Mouse (Mus musculus): Measurements from ENCODE around the gene Psmd3. TPM values are rescaled to one million over a fixed set of nuclear protein-coding genes. Genes with fewer than 3 reads are reported as not detected.
"Not testable (repeated sequence)": the region's sequence is repeated elsewhere in the genome, so short reads cannot be mapped to it uniquely, and the experiment has no call there.

Psmd3 gene
- 100 to 1,000 TPM; 123 to 125 TPM for total RNA-seq (2021)
- long read RNA-seq, experiment 1, transcript Psmd3-201 (12 exons, 2,148 nt) = major isoform, 78 of 100 reads
- long read RNA-seq, experiment 1, partial matches to known transcripts = 9 of 100 reads
- long read RNA-seq, experiment 1, other reads (novel, unspliced or antisense) = 13 of 100 reads
- long read RNA-seq, experiment 2, transcript Psmd3-201 (12 exons, 2,148 nt) = major isoform, 104 of 129 reads
- long read RNA-seq, experiment 2, partial matches to known transcripts = 17 of 129 reads
- long read RNA-seq, experiment 2, other reads (novel, unspliced or antisense) = 8 of 129 reads

- peak within 1 kb of the TSS; percentile 96 for H3K27ac ChIP-seq
- DNase-seq (ENCODE audit: low spot score in 2 of 2) = peak; percentile 96 to 97
- peak; percentile 56 for TF ChIP-seq CTCF (conservative IDR thresholded peaks at IDR 0.05)
- peak within 1 kb of the TSS; percentile 99 for H3K4me3 ChIP-seq
These were observed at the start of gene Psmd3 for GRCm38 (mm10) chr11:98681786-98682745. Gene Psmd3 (plus strand): TSS chr11:98682554.

GRCm38 (mm10) chr11:98635312-98635970, 46.9 kb upstream of the Psmd3 start:
- DNase-seq (ENCODE audit: low spot score in 2 of 2) = peak in 1 of 2 experiments; percentile 13
- not testable (repeated sequence) for H3K4me3 ChIP-seq, H3K27ac ChIP-seq
- TF ChIP-seq CTCF (conservative IDR thresholded peaks at IDR 0.05) = peak; percentile 61

GRCm38 (mm10) chr11:98637501-98637900, 44.9 kb upstream of the Psmd3 start:
- no peak for TF ChIP-seq CTCF (conservative IDR thresholded peaks at IDR 0.05)
- Histone ChIP-seq H3K4me3 (no peak overlapping the region), H3K27ac (no peak overlapping the region)
- DNase-seq (ENCODE audit: low spot score in 2 of 2) = no peak

GRCm38 (mm10) chr11:98640091-98640490, 42.3 kb upstream of the Psmd3 start:
- no peak for TF ChIP-seq CTCF (conservative IDR thresholded peaks at IDR 0.05)
- Histone ChIP-seq H3K27ac (no peak overlapping the region), H3K4me3 (no peak overlapping the region)
- DNase-seq (ENCODE audit: low spot score in 2 of 2) = no peak

- no peak for DNase-seq (ENCODE audit: low spot score in 2 of 2)
These were observed 37.6 kb upstream of the Psmd3 start for GRCm38 (mm10) chr11:98644757-98645156.

GRCm38 (mm10) chr11:98645946-98646345, 36.4 kb upstream of the Psmd3 start:
- no peak overlapping the region for H3K4me3 ChIP-seq
- no peak overlapping the region for H3K27ac ChIP-seq
- no peak for DNase-seq (ENCODE audit: low spot score in 2 of 2)
- no peak for TF ChIP-seq CTCF (conservative IDR thresholded peaks at IDR 0.05)

More at GRCm38 (mm10) chr11:98644757-98645156, 37.6 kb upstream of the Psmd3 start:
- no peak for TF ChIP-seq CTCF (conservative IDR thresholded peaks at IDR 0.05)
- Histone ChIP-seq H3K4me3 (no peak overlapping the region), H3K27ac (no peak overlapping the region)

- H3K27ac ChIP-seq = no peak within 1 kb of the TSS
- DNase-seq (ENCODE audit: low spot score in 2 of 2) = no peak
- TF ChIP-seq CTCF (conservative IDR thresholded peaks at IDR 0.05) = no peak
- H3K4me3 ChIP-seq = no peak within 1 kb of the TSS
These were observed 35.9 kb upstream of the Psmd3 start, which contains the start of gene Gsdma2 for GRCm38 (mm10) chr11:98646459-98646858. Gene Gsdma2 (plus strand): TSS chr11:98646759.

GRCm38 (mm10) chr11:98655076-98655475, 27.3 kb upstream of the Psmd3 start:
- TF ChIP-seq CTCF (conservative IDR thresholded peaks at IDR 0.05) = peak; percentile 69
- not testable (repeated sequence) for H3K4me3 ChIP-seq, H3K27ac ChIP-seq
- DNase-seq (ENCODE audit: low spot score in 2 of 2) = peak in 1 of 2 experiments; percentile 21

GRCm38 (mm10) chr11:98660517-98660916, 21.8 kb upstream of the Psmd3 start:
- Histone ChIP-seq H3K4me3 (no peak overlapping the region), H3K27ac (no peak overlapping the region)
- DNase-seq (ENCODE audit: low spot score in 2 of 2) = peak; percentile 63 to 74
- peak; percentile 86 for TF ChIP-seq CTCF (conservative IDR thresholded peaks at IDR 0.05)

- no peak within 1 kb of the TSS for H3K27ac ChIP-seq
- no peak for TF ChIP-seq CTCF (conservative IDR thresholded peaks at IDR 0.05)
- DNase-seq (ENCODE audit: low spot score in 2 of 2) = no peak
- H3K4me3 ChIP-seq = no peak within 1 kb of the TSS
These were observed 18.3 kb upstream of the Psmd3 start, which contains the start of gene Gsdma for GRCm38 (mm10) chr11:98664091-98664490. Gene Gsdma (plus strand): TSS chr11:98664351.

GRCm38 (mm10) chr11:98668984-98669383, 13.4 kb upstream of the Psmd3 start:
- TF ChIP-seq CTCF (conservative IDR thresholded peaks at IDR 0.05) = no peak
- DNase-seq (ENCODE audit: low spot score in 2 of 2) = no peak
- H3K27ac ChIP-seq = no peak overlapping the region
- H3K4me3 ChIP-seq = no peak overlapping the region

- no peak for DNase-seq (ENCODE audit: low spot score in 2 of 2)
- no peak overlapping the region for H3K27ac ChIP-seq
- TF ChIP-seq CTCF (conservative IDR thresholded peaks at IDR 0.05) = no peak
- no peak overlapping the region for H3K4me3 ChIP-seq
These were observed 11.0 kb upstream of the Psmd3 start for GRCm38 (mm10) chr11:98671284-98671815.
